Mouse (Mus musculus): Measurements from ENCODE around the gene 4921504E06Rik.
A peak's percentile ranks its signal among the peaks of the same experiment; 100 is the strongest.

Gene 4921504E06Rik

DNA sequence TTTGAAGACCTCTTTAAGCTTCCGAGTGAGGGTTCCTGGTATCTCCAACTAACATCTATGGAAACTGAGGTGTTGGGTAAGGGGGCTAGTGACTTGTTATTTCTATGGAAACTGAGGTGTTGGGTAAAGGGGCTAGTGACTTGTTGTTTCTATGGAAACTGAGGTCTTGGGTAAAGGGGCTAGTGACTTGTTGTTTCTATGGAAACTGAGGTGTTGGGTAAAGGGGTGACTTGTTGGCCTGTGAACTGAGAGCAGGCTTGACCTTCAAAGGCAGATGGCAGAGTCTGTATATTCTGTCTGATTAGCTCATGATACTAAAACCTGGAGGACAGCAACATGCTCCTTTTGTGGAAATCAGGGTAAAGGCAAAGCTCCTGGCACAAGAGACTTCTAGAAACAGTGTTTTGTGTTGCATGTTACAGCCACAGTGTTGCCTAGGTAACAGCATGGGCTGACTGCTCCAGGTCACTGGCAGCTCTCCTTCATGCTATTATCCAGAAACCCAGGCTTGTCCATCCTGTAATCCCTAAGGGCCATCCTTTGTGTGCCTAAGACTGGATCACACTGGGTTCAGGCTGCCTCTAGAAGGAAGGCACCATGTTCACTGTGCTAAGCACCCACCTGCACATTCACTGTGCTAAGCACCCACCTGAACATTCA lies 133.9 kb downstream of the 4921504E06Rik start:
- Histone ChIP-seq H3K27me3 (ENCODE audit: control insufficient read depth, insufficient read depth, low read length, poor library complexity, severe bottlenecking) (no peaks in the 10 kb centered on the region; the same call in 1 of the 2 replicates), H3K36me3 (ENCODE audit: control insufficient read depth, insufficient read depth, low read length, poor library complexity, severe bottlenecking) (no peaks in the 10 kb centered on the region)
- DNase-seq (ENCODE audit: low read depth, low spot score) = no peak

DNA sequence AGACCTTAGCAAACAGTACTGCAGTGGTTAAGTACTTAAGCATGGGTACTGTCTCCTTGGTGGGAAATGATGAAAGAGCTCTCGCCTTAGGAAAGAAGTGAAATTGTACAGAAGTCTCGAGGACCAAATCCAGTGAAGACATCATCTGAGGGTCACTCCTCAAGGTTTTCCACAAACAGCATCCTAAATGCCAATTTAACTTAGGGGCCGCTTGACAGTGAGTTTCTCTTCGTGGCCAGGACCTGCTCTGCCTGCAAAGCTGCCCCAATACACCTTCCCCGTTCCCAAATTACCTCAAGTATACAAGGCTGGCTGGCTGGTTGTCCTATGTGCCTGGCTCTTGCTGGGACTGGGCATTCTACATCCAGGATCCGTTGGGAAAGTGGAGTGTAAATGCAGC lies 137.6 kb downstream of the 4921504E06Rik start:
- DNase-seq (ENCODE audit: low read depth, low spot score) = no peak
- H3K27me3 ChIP-seq (ENCODE audit: control insufficient read depth, insufficient read depth, low read length, poor library complexity, severe bottlenecking) = no peaks in the 10 kb centered on the region; the same call in 1 of the 2 replicates
- no peaks in the 10 kb centered on the region for H3K36me3 ChIP-seq (ENCODE audit: control insufficient read depth, insufficient read depth, low read length, poor library complexity, severe bottlenecking)

DNA sequence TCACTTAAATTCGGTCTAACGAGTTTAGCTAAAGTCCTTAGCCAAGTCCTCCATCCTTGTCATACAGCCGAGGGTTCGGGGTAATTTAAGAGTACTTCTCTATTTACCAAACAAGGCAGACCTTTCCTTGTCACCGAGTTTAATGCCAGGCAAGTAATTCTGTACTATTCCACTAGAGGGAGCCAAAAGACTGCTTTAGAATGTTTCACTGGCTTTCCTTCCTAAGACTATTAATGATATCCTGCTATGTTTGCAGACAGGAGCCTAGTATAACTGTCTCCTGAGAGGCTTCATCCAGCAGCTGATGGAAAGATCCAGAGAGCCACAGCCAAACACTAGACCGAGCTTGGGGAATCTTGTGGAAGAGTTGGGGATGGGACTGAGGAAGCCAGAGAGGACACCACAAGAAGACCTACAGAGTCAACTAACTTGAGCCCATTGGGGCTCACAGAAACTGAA lies 138.6 kb downstream of the 4921504E06Rik start:
- Histone ChIP-seq H3K27me3 (ENCODE audit: control insufficient read depth, insufficient read depth, low read length, poor library complexity, severe bottlenecking) (no peaks in the 10 kb centered on the region), H3K36me3 (ENCODE audit: control insufficient read depth, insufficient read depth, low read length, poor library complexity, severe bottlenecking) (no peaks in the 10 kb centered on the region)
- DNase-seq (ENCODE audit: low read depth, low spot score) = peak; percentile 87

DNA sequence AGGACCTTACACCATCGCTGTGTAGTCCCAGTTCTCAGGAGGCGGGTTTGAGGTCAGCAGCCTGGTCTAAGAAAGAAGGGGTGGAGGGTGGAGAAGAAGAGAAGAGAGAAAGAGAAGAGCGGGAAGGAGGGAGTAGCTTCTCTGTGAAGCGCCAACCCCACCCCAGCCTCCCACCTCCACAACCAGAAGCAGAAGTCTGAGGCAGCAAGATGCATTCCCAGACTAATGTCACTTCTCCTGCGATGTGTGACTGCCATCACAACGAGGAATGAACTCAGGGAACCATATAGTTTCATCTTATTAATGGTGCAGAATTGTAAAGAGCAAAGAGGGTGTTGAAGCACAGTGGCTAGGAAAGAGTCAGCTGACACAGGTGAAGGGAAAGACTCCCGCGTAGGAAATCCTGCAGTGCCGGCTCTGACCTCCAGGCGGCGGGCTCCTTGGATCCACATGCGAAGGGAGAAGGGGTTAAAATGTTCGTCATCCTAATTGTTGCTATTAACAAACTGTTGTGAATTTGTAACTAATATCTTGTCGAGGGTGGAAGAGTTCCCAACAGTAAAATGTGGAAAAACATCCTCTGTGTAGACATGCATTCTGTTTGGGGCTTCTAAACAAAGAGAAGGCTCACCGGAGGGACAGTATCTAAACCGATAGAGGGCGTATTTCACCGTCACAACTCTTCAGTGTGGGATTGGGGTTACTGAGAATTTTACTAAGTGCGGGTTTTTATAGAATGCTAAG lies 139.3 kb downstream of the 4921504E06Rik start:
- Histone ChIP-seq H3K27me3 (ENCODE audit: control insufficient read depth, insufficient read depth, low read length, poor library complexity, severe bottlenecking) (no peaks in the 10 kb centered on the region), H3K36me3 (ENCODE audit: control insufficient read depth, insufficient read depth, low read length, poor library complexity, severe bottlenecking) (no peaks in the 10 kb centered on the region)
- DNase-seq (ENCODE audit: low read depth, low spot score) = peak; percentile 59
